Mouse (Mus musculus) ES-E14 (cell line): Measurements from ENCODE around the gene Cbx6. TPM values are rescaled to one million over a fixed set of nuclear protein-coding genes. Genes with fewer than 3 reads are reported as not detected.
A peak's percentile ranks its signal among the peaks of the same experiment; 100 is the strongest.

Experiments used
- DNase-seq: peaks from one replicate; pipeline ENCODE4 v3.0.0-alpha.2; 2013; ENCODE audit warnings: low read depth, low spot score
- H3K27ac ChIP-seq: 2 replicates; pipeline ENCODE4 v1.5.1; 2012; ENCODE audit warnings: low read depth, mild to moderate bottlenecking, low read length, moderate library complexity, mixed read lengths; ENCODE audit not compliant: poor library complexity, insufficient read depth, severe bottlenecking
- H3K36me3 ChIP-seq: 2 replicates; pipeline ENCODE4 v1.6.1; 2012; ENCODE audit warnings: mild to moderate bottlenecking, low read length, moderate library complexity, mixed read lengths; ENCODE audit not compliant: control insufficient read depth, poor library complexity, insufficient read depth, severe bottlenecking
- H3K4me1 ChIP-seq, 2 experiments: fragments of 150-350 bp in 1 of 2; sonication (generic) in 1 of 2; 2 replicates each; pipeline ENCODE4 v1.6.1; 2012; ENCODE audit warnings: low read length in 2 of 2, mild to moderate bottlenecking in 1 of 2, mixed read lengths in 1 of 2; ENCODE audit not compliant: control insufficient read depth in 2 of 2, insufficient read depth in 2 of 2, poor library complexity in 1 of 2
- H3K4me3 ChIP-seq, 2 experiments: fragments of 150-350 bp in 1 of 2; sonication (generic) in 1 of 2; 2 replicates each; pipeline ENCODE4 v1.5.1; 2012; ENCODE audit warnings: low read length in 2 of 2, low read depth in 1 of 2, mild to moderate bottlenecking in 1 of 2, mixed read lengths in 1 of 2; ENCODE audit not compliant: insufficient read depth in 1 of 2, poor library complexity in 1 of 2, severe bottlenecking in 1 of 2
- H3K9ac ChIP-seq: 2 replicates; pipeline ENCODE4 v1.6.1; 2012; ENCODE audit warnings: low read depth, mild to moderate bottlenecking, low read length, mixed read lengths; ENCODE audit not compliant: poor library complexity, insufficient read depth, severe bottlenecking
- H3K9me3 ChIP-seq: fragments of 150-350 bp; sonication (generic); 2 replicates; pipeline ENCODE4 v1.6.1; 2012; ENCODE audit warnings: low read depth, mild to moderate bottlenecking, low read length; ENCODE audit not compliant: control insufficient read depth, insufficient read depth
- CHD2 ChIP-seq: IDR thresholded peaks from 2 replicates; pipeline ENCODE4 v1.6.1; 2014; ENCODE audit warnings: mild to moderate bottlenecking, low read depth, low read length, inconsistent platforms
- HCFC1 ChIP-seq: IDR thresholded peaks from 2 replicates; pipeline ENCODE4 v1.6.1; 2012; ENCODE audit warnings: low read length, inconsistent platforms, borderline replicate concordance; ENCODE audit not compliant: insufficient read depth
- MAFK ChIP-seq: IDR thresholded peaks from 2 replicates; pipeline ENCODE4 v1.6.1; 2014; ENCODE audit warnings: mild to moderate bottlenecking, low read depth, low read length, inconsistent platforms; ENCODE audit not compliant: insufficient read depth
- ZC3H11A ChIP-seq: IDR thresholded peaks from 2 replicates; pipeline ENCODE4 v1.6.1; 2012; ENCODE audit warnings: low read depth, mild to moderate bottlenecking, inconsistent platforms, low read length, borderline replicate concordance
- ZNF384 ChIP-seq: IDR thresholded peaks from 2 replicates; pipeline ENCODE4 v1.6.1; 2012; ENCODE audit warnings: low read depth, low read length, inconsistent platforms
- in situ Hi-C, 2 experiments: fragments of 600-800 bp; cut with MboI; formaldehyde crosslinking; loops; one replicate each; pipeline ENCODE4 v1.15.1; 2025; ENCODE audit warnings: low sequenced_read_pairs in 2 of 2, inconsistent platforms in 1 of 2; ENCODE audit not compliant: unreplicated experiment in 2 of 2
- total RNA-seq: library from RNA; depleted of rRNA; stranded (reverse); fragments of 300-350 nt; gene quantifications from 2 replicates; pipeline ENCODE4 v1.2.3, GENCODE M21; 2012; rRNA removed

Cbx6 gene
- total RNA-seq, 1 experiment: 28.2 TPM

DNA sequence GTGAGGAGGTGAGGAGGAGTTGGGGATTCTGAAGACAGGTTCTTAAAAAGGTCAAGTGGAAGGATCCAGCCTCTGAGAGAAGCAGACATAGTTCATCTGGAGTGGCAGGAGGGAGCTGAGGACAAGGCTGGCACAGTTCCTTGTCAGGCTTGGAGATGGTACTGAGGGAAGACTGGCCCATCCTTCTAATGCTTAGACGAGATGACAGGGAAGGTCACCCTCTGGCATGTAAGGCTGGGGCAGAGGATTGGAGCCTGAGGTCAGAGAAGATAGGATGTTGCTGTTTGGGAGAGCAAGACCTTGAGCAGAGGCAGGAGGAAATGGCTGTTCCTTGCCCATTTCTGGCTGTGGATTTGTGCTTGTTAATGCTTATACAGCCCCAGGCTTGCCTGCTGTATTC lies 49.4 kb downstream of the Cbx6 start:
- Histone ChIP-seq H3K4me1 (peaks cover 0 to 9% of the 10 kb centered on the region in 2 experiments; a peak in 1 of 4 replicates), H3K4me3 (no peak overlapping the region), H3K9me3 (no peaks in the 10 kb centered on the region), H3K27ac (no peak overlapping the region), H3K9ac (no peak overlapping the region), H3K36me3 (no peaks in the 10 kb centered on the region)
- no peak for TF ChIP-seq CHD2
- TF ChIP-seq ZC3H11A: no peak
- TF ChIP-seq HCFC1: no peak
- no peak for TF ChIP-seq MAFK
- no peak for TF ChIP-seq ZNF384
- no peak for DNase-seq
- in situ Hi-C loops: no loop called here

DNA sequence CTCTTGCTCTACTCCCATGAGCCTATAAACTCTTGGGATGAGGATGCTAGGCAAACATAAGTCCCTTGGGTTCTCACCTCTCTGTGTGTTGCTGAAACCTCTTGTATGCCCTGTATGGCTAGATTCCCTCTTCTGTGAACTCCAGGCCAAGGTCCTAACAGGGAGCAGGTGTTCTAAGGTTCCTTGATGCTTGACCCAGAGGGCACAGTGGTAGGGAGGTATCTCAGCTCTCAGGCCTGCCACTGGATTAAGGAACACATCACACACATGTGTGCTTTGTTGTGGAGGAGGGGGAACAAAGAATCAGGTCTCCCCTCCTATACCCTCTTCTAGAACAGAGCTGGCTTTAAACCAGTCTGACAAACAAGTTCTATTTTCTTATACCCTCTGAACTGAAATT lies 56.7 kb downstream of the Cbx6 start, which contains the start of gene Dnal4:
TSS of gene Dnal4 (minus strand) at position 101 of the 400 bp plus-strand sequence.
- no peak within 1 kb of the TSS for H3K4me3 ChIP-seq
- peaks cover 5 to 7% of the 10 kb centered on the region in 2 experiments; a peak in 2 of 4 replicates for H3K4me1 ChIP-seq
- H3K27ac ChIP-seq: no peak within 1 kb of the TSS
- no peak within 1 kb of the TSS for H3K9ac ChIP-seq
- no peak for TF ChIP-seq ZNF384
- no peak for TF ChIP-seq MAFK
- TF ChIP-seq ZC3H11A: no peak
- no peak for TF ChIP-seq HCFC1
- TF ChIP-seq CHD2: no peak
- in situ Hi-C loops: no loop called here
- DNase-seq: no peak
- no peaks in the 10 kb centered on the region for H3K36me3 ChIP-seq
- no peaks in the 10 kb centered on the region for H3K9me3 ChIP-seq

DNA sequence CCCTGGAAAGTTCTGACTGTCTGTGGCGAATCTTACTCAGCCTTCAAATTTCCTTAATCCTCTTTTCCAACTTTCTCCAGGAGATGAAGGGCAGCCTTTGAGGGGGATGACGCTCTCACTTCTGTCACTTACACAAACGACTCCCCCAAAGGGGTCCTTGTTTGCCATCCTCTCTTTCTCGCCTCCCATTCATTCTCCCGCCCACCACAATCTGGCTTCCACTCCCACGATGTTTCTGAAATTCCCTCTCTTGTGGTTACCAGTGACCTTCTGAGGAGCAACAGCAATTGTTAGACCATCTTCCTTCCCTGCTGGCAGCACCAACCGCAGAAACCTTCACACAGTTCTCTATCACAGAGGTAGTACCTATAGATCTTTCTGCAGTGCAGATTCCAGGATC lies 58.8 kb downstream of the Cbx6 start:
- H3K9me3 ChIP-seq: no peaks in the 10 kb centered on the region

DNA sequence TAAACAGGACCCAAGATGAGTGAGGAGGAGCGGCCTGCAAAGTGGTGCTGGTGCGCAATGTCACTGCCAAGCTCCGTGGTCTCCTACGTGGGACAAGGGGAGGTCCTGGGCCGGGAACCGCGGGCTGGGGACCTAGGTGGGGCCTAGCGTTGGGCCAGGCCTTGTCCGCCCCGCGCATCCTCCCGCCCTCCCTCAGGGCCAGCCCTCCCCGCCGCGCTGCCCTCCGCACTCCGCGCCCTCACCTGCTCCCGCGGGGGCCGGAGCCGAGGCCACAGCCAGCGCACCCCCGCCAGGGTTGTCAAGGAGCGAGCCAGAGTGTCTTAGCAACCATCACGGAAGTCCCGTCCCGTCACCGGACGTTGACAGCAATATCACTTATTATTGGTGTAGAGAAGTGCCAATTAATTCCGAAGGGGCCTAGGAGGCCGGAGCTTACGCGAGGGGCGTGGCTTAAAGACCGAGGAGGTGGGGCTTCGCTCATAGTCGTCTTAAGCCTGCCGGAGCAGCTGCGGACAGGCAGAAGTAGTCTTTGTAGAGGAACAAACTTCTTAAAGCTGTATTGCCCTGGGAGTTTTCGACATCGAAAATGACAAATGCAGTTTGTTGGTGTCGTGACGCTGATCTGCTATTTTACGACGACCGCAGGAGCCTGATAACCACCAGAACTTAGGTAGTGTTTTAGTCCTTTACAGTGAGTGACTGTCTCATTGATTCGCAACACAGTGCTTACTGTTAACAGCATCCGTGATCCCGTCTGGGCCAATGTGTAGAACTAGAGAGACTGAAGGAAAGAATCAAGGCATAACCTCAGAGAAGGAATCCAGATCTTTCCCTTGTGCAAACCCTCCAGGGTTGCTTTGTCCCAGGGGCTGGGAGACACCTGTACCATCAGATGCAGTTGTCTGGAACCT lies 60.1 kb downstream of the Cbx6 start:
- Histone ChIP-seq H3K36me3 (no peaks in the 10 kb centered on the region), H3K9me3 (no peaks in the 10 kb centered on the region), H3K4me1 (peaks cover 5 to 10% of the 10 kb centered on the region in 2 experiments; a peak in 3 of 4 replicates), H3K9ac (peak overlapping the region; percentile 81), H3K4me3 (peak overlapping the region; percentile 82 to 92), H3K27ac (peak overlapping the region; percentile 26; the same call in 1 of the 2 replicates)
- in situ Hi-C loops: loop anchor here in 1 of 2 experiments (25.0 kb wide), 1 partner anchor 288 kb away; no protein-coding TSS in a partner anchor
- DNase-seq: peak; percentile 97
- TF ChIP-seq ZNF384 (no peak), HCFC1 (peak; percentile 35; the same call in 1 of the 2 replicates), CHD2 (peak; percentile 74; the same call in 1 of the 2 replicates)

More for the DNA sequence above, 58.8 kb downstream of the Cbx6 start:
- no peak for DNase-seq
- Histone ChIP-seq H3K4me3 (no peak overlapping the region), H3K4me1 (peaks cover 5 to 7% of the 10 kb centered on the region in 2 experiments; a peak in 2 of 4 replicates), H3K36me3 (no peaks in the 10 kb centered on the region), H3K9ac (no peak overlapping the region), H3K27ac (no peak overlapping the region)
- no peak for TF ChIP-seq MAFK
- in situ Hi-C loops: no loop called here

Other genes starting within 250 kb of the Cbx6 start
- gene Dmc1, start 229.6 kb downstream of the Cbx6 start, total RNA-seq: 3.4 and 6.4 TPM in 2 replicates
- 1.2 TPM in 2 replicates for gene Fam227a, start 175.7 kb downstream of the Cbx6 start, total RNA-seq
- 21.9 and 29.5 TPM in 2 replicates for gene Cby1, start 175.5 kb downstream of the Cbx6 start, total RNA-seq
- 103 and 182 TPM in 2 replicates for gene Tomm22, start 163.8 kb downstream of the Cbx6 start, total RNA-seq
- gene Josd1, start 146.8 kb downstream of the Cbx6 start, total RNA-seq: 19.3 and 25.3 TPM in 2 replicates
- 45.3 and 48.1 TPM in 2 replicates for gene Gtpbp1, start 143.8 kb downstream of the Cbx6 start, total RNA-seq
- 29.8 and 35.7 TPM in 2 replicates for gene Sun2, start 92.2 kb downstream of the Cbx6 start, total RNA-seq
- gene Dnal4, start 56.8 kb downstream of the Cbx6 start, total RNA-seq: 16.5 and 23.5 TPM in 2 replicates
- gene Nptxr, start 29.9 kb downstream of the Cbx6 start, total RNA-seq: 7.9 and 10.3 TPM in 2 replicates
- gene Npcd, start 451 bp downstream of the Cbx6 start, total RNA-seq: 3.4 and 9.3 TPM in 2 replicates
- gene Apobec3, start 57.0 kb upstream of the Cbx6 start, total RNA-seq: 39.9 and 42.4 TPM in 2 replicates
- gene Cbx7, start 136.4 kb upstream of the Cbx6 start, total RNA-seq: 171 and 233 TPM in 2 replicates
- gene Pdgfb, start 180.3 kb upstream of the Cbx6 start, total RNA-seq: 9.5 and 12.1 TPM in 2 replicates